Mouse (Mus musculus): Measurements from ENCODE around the gene Wdr1. TPM values are rescaled to one million over a fixed set of nuclear protein-coding genes. Genes with fewer than 3 reads are reported as not detected.
"Not testable (repeated sequence)": the region's sequence is repeated elsewhere in the genome, so short reads cannot be mapped to it uniquely, and the experiment has no call there.

Gene Wdr1
- 116 and 141 TPM in 2 replicates for polyA plus RNA-seq (2012; rRNA removed)

- DNase-seq (ENCODE audit: low read depth) = no peak
- no peak for TF ChIP-seq POLR2A (IDR thresholded peaks at IDR 0.05; ENCODE audit: borderline replicate concordance, extremely low read depth, insufficient read depth, insufficient read length, poor library complexity, severe bottlenecking)
These were observed at the start of gene Wdr1 for GRCm38 (mm10) chr5:38563121-38563520. Gene Wdr1, minus strand, starts transcription at chr5:38563221.

- peak; percentile 88 for DNase-seq (ENCODE audit: low read depth)
- TF ChIP-seq CTCF (IDR thresholded peaks at IDR 0.05; ENCODE audit: borderline replicate concordance, extremely low read depth, insufficient read depth, insufficient read length) (no peak), POLR2A (IDR thresholded peaks at IDR 0.05; ENCODE audit: borderline replicate concordance, extremely low read depth, insufficient read depth, insufficient read length, poor library complexity, severe bottlenecking) (no peak)
These were observed 48.1 kb upstream of the Wdr1 start for GRCm38 (mm10) chr5:38611118-38611517.

- not testable (repeated sequence) for DNase-seq (ENCODE audit: low read depth)
These were observed 45.2 kb upstream of the Wdr1 start for GRCm38 (mm10) chr5:38608219-38608618.

- DNase-seq (ENCODE audit: low read depth) = peak; percentile 55
- TF ChIP-seq CTCF (IDR thresholded peaks at IDR 0.05; ENCODE audit: borderline replicate concordance, extremely low read depth, insufficient read depth, insufficient read length) = peak; percentile 34; the same call in 1 of the 2 replicates
- no peak for TF ChIP-seq POLR2A (IDR thresholded peaks at IDR 0.05; ENCODE audit: borderline replicate concordance, extremely low read depth, insufficient read depth, insufficient read length, poor library complexity, severe bottlenecking)
These were observed 35.8 kb upstream of the Wdr1 start for GRCm38 (mm10) chr5:38598647-38599304.

DNA sequence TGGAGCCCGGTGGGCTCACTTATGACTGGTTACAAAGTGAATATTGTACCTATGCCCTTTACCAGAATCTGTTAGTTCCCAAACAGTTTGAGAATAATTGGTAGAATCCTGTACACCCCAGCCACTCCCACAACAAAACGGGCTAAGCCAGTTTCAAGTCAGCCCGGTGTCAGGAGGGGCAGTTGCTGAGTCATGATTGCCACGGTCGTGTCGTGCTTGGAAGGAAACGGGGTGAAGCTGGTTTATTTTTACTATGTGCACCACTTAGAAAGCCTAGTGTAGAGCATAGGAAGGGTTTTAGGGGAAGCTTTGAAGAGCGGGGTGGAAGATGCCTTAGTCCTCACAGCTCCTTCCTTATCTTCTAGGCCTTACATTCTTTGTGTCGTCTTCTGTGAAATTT, 25.9 kb upstream of the Wdr1 start:
- no peak for DNase-seq (ENCODE audit: low read depth)
- no peak for TF ChIP-seq CTCF (IDR thresholded peaks at IDR 0.05; ENCODE audit: borderline replicate concordance, extremely low read depth, insufficient read depth, insufficient read length)
- TF ChIP-seq POLR2A (IDR thresholded peaks at IDR 0.05; ENCODE audit: borderline replicate concordance, extremely low read depth, insufficient read depth, insufficient read length, poor library complexity, severe bottlenecking) = no peak

DNA sequence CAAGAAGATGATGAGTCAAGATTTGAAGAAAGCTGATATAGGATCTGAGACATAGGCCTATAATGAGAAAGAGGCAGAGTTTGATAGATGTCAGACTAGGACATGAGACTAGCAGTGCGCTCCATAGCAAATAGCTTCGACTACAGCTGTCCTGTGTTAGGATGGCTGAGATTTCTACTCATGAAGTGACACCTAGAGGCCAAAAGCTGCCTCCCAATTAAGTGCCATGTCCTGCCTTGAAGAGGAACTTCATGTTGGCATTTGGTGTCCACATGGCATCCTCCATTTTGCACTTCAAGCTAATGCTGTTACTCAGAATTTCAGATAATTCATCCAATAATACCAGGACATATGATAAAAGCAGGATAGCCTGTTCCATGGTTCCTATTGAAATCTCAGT, 22.4 kb upstream of the Wdr1 start:
- DNase-seq (ENCODE audit: low read depth) = no peak
- TF ChIP-seq POLR2A (IDR thresholded peaks at IDR 0.05; ENCODE audit: borderline replicate concordance, extremely low read depth, insufficient read depth, insufficient read length, poor library complexity, severe bottlenecking) (no peak), CTCF (IDR thresholded peaks at IDR 0.05; ENCODE audit: borderline replicate concordance, extremely low read depth, insufficient read depth, insufficient read length) (no peak)

DNA sequence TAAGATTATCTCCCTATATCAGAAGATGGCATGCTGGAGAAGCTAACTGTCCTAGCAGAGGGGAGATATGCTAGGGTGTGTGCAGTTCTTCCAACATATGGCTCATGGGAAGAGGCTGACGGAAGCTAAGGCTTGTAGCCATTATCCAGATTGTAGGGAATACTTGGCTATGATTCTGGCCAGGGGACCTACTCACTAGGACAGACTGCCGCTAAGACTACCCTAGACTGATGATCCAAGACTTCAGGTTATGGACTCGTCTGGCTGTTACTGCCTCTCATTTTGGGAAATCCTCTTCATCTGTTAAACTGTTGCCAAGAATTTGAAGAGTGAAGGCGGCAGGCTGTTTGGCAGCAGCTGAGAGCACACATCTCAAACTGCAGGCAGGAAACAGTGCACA, 20.0 kb upstream of the Wdr1 start:
- DNase-seq (ENCODE audit: low read depth) = no peak
- no peak for TF ChIP-seq POLR2A (IDR thresholded peaks at IDR 0.05; ENCODE audit: borderline replicate concordance, extremely low read depth, insufficient read depth, insufficient read length, poor library complexity, severe bottlenecking)
- TF ChIP-seq CTCF (IDR thresholded peaks at IDR 0.05; ENCODE audit: borderline replicate concordance, extremely low read depth, insufficient read depth, insufficient read length) = no peak

DNA sequence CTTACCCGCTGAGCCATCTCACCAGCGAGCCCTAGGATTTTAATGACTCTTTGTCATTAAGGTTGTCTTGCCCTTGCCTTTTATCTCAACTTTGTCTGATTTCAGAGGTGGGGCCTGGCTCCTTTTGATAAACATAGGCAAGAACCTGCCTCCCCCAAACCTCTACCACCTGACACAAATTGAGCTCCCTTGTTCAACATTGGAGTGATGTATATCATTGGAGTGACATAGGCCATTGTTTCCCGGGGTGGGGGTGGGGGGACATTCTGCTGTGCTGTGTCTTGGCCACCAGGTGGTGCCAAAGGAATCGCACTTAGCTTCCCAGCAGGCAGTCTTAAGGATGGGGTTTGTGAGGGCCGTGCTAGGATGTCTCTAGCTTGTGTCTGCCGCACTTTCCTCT, 17.7 kb upstream of the Wdr1 start:
- peak; percentile 65 for DNase-seq (ENCODE audit: low read depth)
- TF ChIP-seq CTCF (IDR thresholded peaks at IDR 0.05; ENCODE audit: borderline replicate concordance, extremely low read depth, insufficient read depth, insufficient read length) (peak; percentile 73), POLR2A (IDR thresholded peaks at IDR 0.05; ENCODE audit: borderline replicate concordance, extremely low read depth, insufficient read depth, insufficient read length, poor library complexity, severe bottlenecking) (no peak)

DNA sequence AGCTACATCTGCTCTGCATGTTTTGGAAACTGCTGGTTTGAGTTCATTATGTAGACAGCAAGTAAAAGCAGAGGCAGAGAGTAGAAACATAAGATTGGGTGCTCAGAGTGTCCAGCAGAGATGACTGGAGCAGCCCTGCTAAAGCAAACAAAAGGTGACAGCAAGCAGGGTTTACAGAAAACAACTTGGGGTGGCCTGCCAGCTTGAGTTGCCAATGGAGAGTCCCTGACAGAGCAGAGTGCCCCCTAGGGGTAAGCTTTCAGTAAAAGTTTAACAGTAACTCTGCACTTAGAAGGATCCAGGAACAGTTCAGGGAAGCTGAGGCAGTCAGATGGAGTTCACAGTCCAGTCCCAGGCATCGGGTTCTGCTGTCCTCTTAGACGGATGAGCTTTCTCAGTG, 7.9 kb upstream of the Wdr1 start:
- TF ChIP-seq POLR2A (IDR thresholded peaks at IDR 0.05; ENCODE audit: borderline replicate concordance, extremely low read depth, insufficient read depth, insufficient read length, poor library complexity, severe bottlenecking) (no peak), CTCF (IDR thresholded peaks at IDR 0.05; ENCODE audit: borderline replicate concordance, extremely low read depth, insufficient read depth, insufficient read length) (peak; percentile 38; the same call in 1 of the 2 replicates)
- DNase-seq (ENCODE audit: low read depth) = peak; percentile 19

DNA sequence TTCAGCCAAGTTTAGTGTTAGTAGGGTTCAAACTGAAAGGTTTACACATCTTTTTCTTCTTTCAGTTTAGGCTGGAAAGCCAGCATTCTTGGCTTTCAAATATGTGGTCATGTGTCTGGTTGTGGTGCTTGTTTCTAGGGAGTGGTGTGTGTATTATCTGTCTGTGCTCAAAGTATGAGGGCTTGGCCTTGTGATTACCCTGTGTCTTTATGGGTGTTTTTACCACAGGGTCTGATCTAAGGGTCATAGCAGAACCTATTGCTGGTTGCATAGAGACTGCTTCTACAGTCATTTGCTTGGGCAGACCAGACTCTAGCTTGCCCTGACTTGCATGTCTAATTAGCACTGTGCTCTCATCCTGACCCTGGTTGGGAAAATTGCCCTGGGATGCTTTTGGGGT, 5.6 kb upstream of the Wdr1 start:
- no peak for DNase-seq (ENCODE audit: low read depth)
- no peak for TF ChIP-seq CTCF (IDR thresholded peaks at IDR 0.05; ENCODE audit: borderline replicate concordance, extremely low read depth, insufficient read depth, insufficient read length)
- no peak for TF ChIP-seq POLR2A (IDR thresholded peaks at IDR 0.05; ENCODE audit: borderline replicate concordance, extremely low read depth, insufficient read depth, insufficient read length, poor library complexity, severe bottlenecking)

- TF ChIP-seq CTCF (IDR thresholded peaks at IDR 0.05; ENCODE audit: borderline replicate concordance, extremely low read depth, insufficient read depth, insufficient read length) (no peak), POLR2A (IDR thresholded peaks at IDR 0.05; ENCODE audit: borderline replicate concordance, extremely low read depth, insufficient read depth, insufficient read length, poor library complexity, severe bottlenecking) (no peak)
- no peak for DNase-seq (ENCODE audit: low read depth)
These were observed 1.8 kb upstream of the Wdr1 start for GRCm38 (mm10) chr5:38564831-38565230.

DNA sequence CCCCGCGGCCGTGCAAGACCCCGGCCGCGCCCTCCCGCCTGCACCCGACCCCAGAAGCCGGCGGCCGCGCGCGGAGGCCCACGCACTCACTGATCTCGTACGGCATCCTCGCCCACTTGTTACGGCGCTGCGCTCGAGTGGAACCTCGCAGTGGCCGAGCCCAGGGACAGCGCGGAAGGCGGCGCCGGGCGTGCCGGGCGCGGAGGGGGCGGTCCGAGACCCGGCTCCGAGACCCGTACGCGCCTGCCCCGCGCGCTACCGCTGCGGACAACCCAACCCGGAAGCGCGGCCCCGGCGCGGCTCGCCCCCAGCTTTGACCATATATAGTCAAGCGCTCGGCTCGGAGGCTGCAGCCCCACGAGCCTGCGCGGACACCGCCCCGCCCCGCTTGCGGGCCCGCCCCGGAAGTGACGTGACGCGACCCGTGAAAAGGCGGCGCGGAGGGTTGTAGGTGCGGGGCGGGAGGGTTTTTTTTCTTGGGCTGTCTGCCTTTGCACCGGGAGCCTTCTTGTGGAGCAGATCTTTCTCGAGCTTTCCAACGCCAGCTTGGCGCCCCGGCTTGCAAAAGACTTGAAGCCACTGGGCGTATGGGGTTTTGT, 1.5 kb downstream of the Wdr1 start:
- TF ChIP-seq POLR2A (IDR thresholded peaks at IDR 0.05; ENCODE audit: borderline replicate concordance, extremely low read depth, insufficient read depth, insufficient read length, poor library complexity, severe bottlenecking) = no peak; the same call in none of the 2 replicates
- no peak for TF ChIP-seq CTCF (IDR thresholded peaks at IDR 0.05; ENCODE audit: borderline replicate concordance, extremely low read depth, insufficient read depth, insufficient read length)
- DNase-seq (ENCODE audit: low read depth) = peak; percentile 99

All from brain, embryonic 14.5 days (tissue).